ENCODE assay signal across 8 mouse cellular contexts in the genomic region with DNA sequence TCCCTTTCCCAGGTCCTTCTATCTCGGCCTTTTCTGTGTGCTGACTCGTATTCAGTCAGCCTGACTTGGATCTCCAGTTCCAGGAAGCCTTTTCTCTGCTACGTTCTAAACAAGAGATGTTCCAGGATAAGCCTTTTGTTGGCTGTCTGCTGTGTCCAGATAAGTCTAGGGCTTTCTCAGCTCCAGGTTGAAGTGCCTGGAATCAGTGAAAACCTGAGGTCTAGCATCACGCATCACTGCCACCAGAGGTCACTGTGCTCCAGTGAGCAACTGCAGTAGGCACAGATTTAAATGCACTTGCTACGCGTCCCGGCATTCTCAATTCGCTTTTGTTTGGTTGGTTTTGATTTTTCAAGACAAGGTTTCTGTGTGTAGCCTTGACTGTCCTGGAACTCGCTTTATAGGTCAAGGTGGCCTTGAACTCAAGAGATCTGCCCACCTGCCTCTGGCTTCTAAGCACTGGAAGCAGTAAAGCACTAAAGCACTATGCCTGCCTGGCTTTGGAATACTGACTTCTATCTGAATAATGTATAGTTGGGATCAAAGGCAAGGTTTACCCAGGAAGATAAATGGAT. TPM values are rescaled to one million over a fixed set of nuclear protein-coding genes. Genes with fewer than 3 reads are reported as not detected.
DNase-seq lines count a peak whose midpoint lies in the region; ATAC-seq and TF ChIP-seq lines count a peak whose summit lies in the region.

No protein-coding gene starts in this region.

- H3K9ac ChIP-seq in intestine, postnatal 0 days (ENCODE audit: low read depth, low read length), result no peak overlapping the region
- peak overlapping the region; percentile 35; the same call in 1 of the 2 replicates for H3K9ac ChIP-seq in limb, embryonic 11.5 days (ENCODE audit: low read length)
- peak overlapping the region; percentile 51; the same call in 1 of the 2 replicates for H3K9ac ChIP-seq in midbrain, embryonic 13.5 days (replicated peaks)

- DNase-seq in urinary bladder, adult 18-20 months (ENCODE audit: low spot score in 2 of 2), result peak; percentile 34 to 50
- no peak for DNase-seq in urinary bladder, postnatal 10 days (ENCODE audit: low spot score)
- peak; percentile 91 for DNase-seq in embryo, embryonic 11 days
- peak; percentile 35 for DNase-seq in gastrocnemius, postnatal 25 days
- DNase-seq in limb, embryonic 11.5 days (ENCODE audit: low spot score), result peak; percentile 88
- peak; percentile 62 to 85 for DNase-seq in spleen, postnatal 10 days (ENCODE audit: low spot score in 2 of 2)

- no peak for ATAC-seq in intestine, postnatal 0 days
- no peak for ATAC-seq in limb, embryonic 11.5 days (ENCODE audit: insufficient number of reproducible peaks, low FRiP score, low TSS enrichment, low read depth)
- ATAC-seq in midbrain, embryonic 13.5 days, result no peak

- H3K4me1 ChIP-seq in intestine, postnatal 0 days (replicated peaks; ENCODE audit: control insufficient read depth, insufficient read depth, low read length), result no peaks in the 10 kb centered on the region
- H3K4me1 ChIP-seq in limb, embryonic 11.5 days (ENCODE audit: control insufficient read depth, insufficient read depth, low read length), result peaks cover 15% of the 10 kb centered on the region
- peaks cover 17% of the 10 kb centered on the region for H3K4me1 ChIP-seq in midbrain, embryonic 13.5 days (replicated peaks)

- TF ChIP-seq CTCF in intestine, postnatal 0 days (IDR thresholded peaks at IDR 0.05; ENCODE audit: low read depth), result peak; percentile 98

- H3K9me3 ChIP-seq in intestine, postnatal 0 days (ENCODE audit: control insufficient read depth), result no peaks in the 10 kb centered on the region
- H3K9me3 ChIP-seq in limb, embryonic 11.5 days (ENCODE audit: control insufficient read depth, low read length), result no peaks in the 10 kb centered on the region
- H3K9me3 ChIP-seq in midbrain, embryonic 13.5 days, result no peaks in the 10 kb centered on the region

- H3K27ac ChIP-seq in intestine, postnatal 0 days (ENCODE audit: low read depth, low read length), result no peak overlapping the region
- peak overlapping the region; percentile 26; the same call in 1 of the 2 replicates for H3K27ac ChIP-seq in limb, embryonic 11.5 days (replicated peaks; ENCODE audit: low read depth, low read length)
- H3K27ac ChIP-seq in midbrain, embryonic 13.5 days, result 0 out of 2 replicates have a peak overlapping the region, but pooled peaks have one; percentile 4

- H3K27me3 ChIP-seq in intestine, postnatal 0 days (replicated peaks; ENCODE audit: control insufficient read depth, insufficient read depth, low read length), result no peaks in the 10 kb centered on the region
- H3K27me3 ChIP-seq in limb, embryonic 11.5 days (ENCODE audit: control insufficient read depth, insufficient read depth, low read length), result no peaks in the 10 kb centered on the region
- no peaks in the 10 kb centered on the region for H3K27me3 ChIP-seq in midbrain, embryonic 13.5 days

- peak overlapping the region; percentile 54 for H3K4me2 ChIP-seq in intestine, postnatal 0 days (replicated peaks; ENCODE audit: low read depth)
- no peak overlapping the region; the same call in 1 of the 2 replicates for H3K4me2 ChIP-seq in limb, embryonic 11.5 days (ENCODE audit: low read depth, severe bottlenecking)
- H3K4me2 ChIP-seq in midbrain, embryonic 13.5 days (replicated peaks), result peak overlapping the region; percentile 36

- H3K36me3 ChIP-seq in intestine, postnatal 0 days (ENCODE audit: control insufficient read depth, insufficient read depth), result no peaks in the 10 kb centered on the region
- H3K36me3 ChIP-seq in limb, embryonic 11.5 days (ENCODE audit: control insufficient read depth, insufficient read depth, low read length), result no peaks in the 10 kb centered on the region
- H3K36me3 ChIP-seq in midbrain, embryonic 13.5 days, result no peaks in the 10 kb centered on the region

- H3K4me3 ChIP-seq in intestine, postnatal 0 days (ENCODE audit: low read depth, low read length), result no peak overlapping the region
- H3K4me3 ChIP-seq in limb, embryonic 11.5 days (ENCODE audit: low read depth, low read length), result no peak overlapping the region
- no peak overlapping the region for H3K4me3 ChIP-seq in midbrain, embryonic 13.5 days (replicated peaks)

- 24% methylated on average over 9 of the region's 9 CpGs for WGBS in intestine, postnatal 0 days
- 28% methylated on average over 9 of the region's 9 CpGs for WGBS in limb, embryonic 11.5 days
- WGBS in midbrain, embryonic 13.5 days, result 21% methylated on average over 9 of the region's 9 CpGs

RNA-seq across cellular contexts. Expression of a gene that starts 3.2 kb away (rescaled TPM):
- total RNA-seq in gastrocnemius, postnatal 25 days (2021), result under 1 TPM; 0.51 to 0.54 TPM
- polyA plus RNA-seq in intestine, postnatal 0 days (2015; fragmentation: Nextera tagmentation; extraction: Ambion mirVana), result 8.1 and 8.3 TPM in 2 replicates
- 96.7 and 102 TPM in 2 replicates for polyA plus RNA-seq in limb, embryonic 11.5 days (2014; fragmentation: Nextera tagmentation; extraction: Ambion mirVana)
- 23.6 and 26.2 TPM in 2 replicates for polyA plus RNA-seq in midbrain, embryonic 13.5 days (2015; fragmentation: Nextera tagmentation; extraction: Ambion mirVana)
